Mouse (Mus musculus): Measurements from ENCODE around the gene Gzmg.

GRCm38 (mm10) chr14:56120525-56120924, 38.9 kb downstream of the Gzmg start, which contains the start of gene Gzme:
- TF ChIP-seq EP300 (IDR thresholded peaks at IDR 0.05; ENCODE audit: insufficient read depth, low read depth, low read length) (no peak), CTCF (IDR thresholded peaks at IDR 0.05; ENCODE audit: low read depth, low read length) (no peak), POLR2A (IDR thresholded peaks at IDR 0.05; ENCODE audit: insufficient read depth, low read length) (no peak)

Measured in ES-Bruce4 (cell line).